ENCODE assay signal across 20 mouse cellular contexts in genomic region chr7:71284246-71284645, GRCm38 (mm10).
"Had no signal": no experiment of that assay in that cellular context is flagged by ENCODE, and none has a peak within 500 bp of the region (broad histone marks: within the 10 kb centered on the region; RNA-seq: fewer than 3 reads in every experiment).

No protein-coding gene starts in this region.

- H3K9me3 ChIP-seq: lung, embryonic 15.5 days; neural tube, embryonic 15.5 days had no signal

- H3K4me1 ChIP-seq: midbrain, embryonic 10.5 days; midbrain, embryonic 12.5 days; neural tube, embryonic 13.5 days; neural tube, embryonic 15.5 days had no signal

- H3K27me3 ChIP-seq: lung, embryonic 15.5 days; midbrain, embryonic 12.5 days; neural tube, embryonic 13.5 days; neural tube, embryonic 15.5 days had no signal

- H3K27ac ChIP-seq: liver, embryonic 14.5 days; midbrain, embryonic 10.5 days; midbrain, embryonic 12.5 days; neural tube, embryonic 13.5 days; neural tube, embryonic 15.5 days had no signal

- ATAC-seq: midbrain, embryonic 16.5 days had no signal

- H3K4me2 ChIP-seq: lung, embryonic 15.5 days; midbrain, embryonic 12.5 days; neural tube, embryonic 13.5 days; neural tube, embryonic 15.5 days had no signal

- DNase-seq: lung, adult 18-20 months; lung, postnatal 14 days; lung, postnatal 4 days; midbrain, embryonic 14.5 days; retina, postnatal 1 day; right cerebral cortex, adult 18-20 months; right cerebral cortex, postnatal 25 days; right cerebral cortex, postnatal 4 days; spleen, adult 18-20 months; thymus, adult 18-20 months; thymus, postnatal 14 days; thymus, postnatal 36 days had no signal

- H3K9ac ChIP-seq: liver, embryonic 14.5 days; lung, embryonic 15.5 days; midbrain, embryonic 12.5 days; neural tube, embryonic 13.5 days; neural tube, embryonic 15.5 days had no signal

- H3K4me3 ChIP-seq: lung, embryonic 15.5 days; midbrain, embryonic 10.5 days; midbrain, embryonic 12.5 days; myocyte; neural tube, embryonic 13.5 days; neural tube, embryonic 15.5 days had no signal

- H3K36me3 ChIP-seq: lung, embryonic 15.5 days; midbrain, embryonic 10.5 days; midbrain, embryonic 12.5 days; neural tube, embryonic 13.5 days; neural tube, embryonic 15.5 days had no signal
